Comparison of ENCODE assay signal across 28 mouse cellular contexts in genomic region chr9:44507345-44507744, GRCm38 (mm10). TPM values are rescaled to one million over a fixed set of nuclear protein-coding genes. Genes with fewer than 3 reads are reported as not detected.
A peak's percentile ranks its signal among the peaks of the same experiment; 100 is the strongest.
DNase-seq lines count a peak whose midpoint lies in the region; ATAC-seq and TF ChIP-seq lines count a peak whose summit lies in the region.
"Had no signal": no experiment of that assay in that cellular context is flagged by ENCODE, and none has a peak within 500 bp of the region (broad histone marks: within the 10 kb centered on the region; RNA-seq: fewer than 3 reads in every experiment).

No protein-coding gene starts in this region.

- no peak for TF ChIP-seq EP300 in stomach, postnatal 0 days (optimal IDR thresholded peaks at IDR 0.05)

- 0 out of 2 replicates have a peak, but pooled peaks have one; percentile 4 for TF ChIP-seq CTCF in intestine, postnatal 0 days (IDR thresholded peaks at IDR 0.05; ENCODE audit: low read depth)
- TF ChIP-seq CTCF in stomach, postnatal 0 days (IDR thresholded peaks at IDR 0.05; ENCODE audit: low read depth): no peak

- H3K4me2 ChIP-seq in intestine, postnatal 0 days (replicated peaks; ENCODE audit: low read depth): no peak overlapping the region
- H3K4me2 ChIP-seq in intestine, embryonic 16.5 days (ENCODE audit: low read depth, low read length): no peak overlapping the region
- no peak overlapping the region for H3K4me2 ChIP-seq in stomach, embryonic 16.5 days (ENCODE audit: low read depth, low read length)
- no peak overlapping the region for H3K4me2 ChIP-seq in stomach, postnatal 0 days (replicated peaks; ENCODE audit: low read depth)
- H3K4me2 ChIP-seq in midbrain, embryonic 16.5 days (ENCODE audit: low read length): no peak overlapping the region
- H3K4me2 ChIP-seq: forebrain, embryonic 12.5 days; heart, embryonic 12.5 days; hindbrain, embryonic 14.5 days; liver, embryonic 15.5 days; lung, embryonic 14.5 days; neural tube, embryonic 15.5 days had no signal

- 0 out of 2 replicates have a peak, but pooled peaks cover 10% of the 10 kb centered on the region for H3K4me1 ChIP-seq in intestine, postnatal 0 days (replicated peaks; ENCODE audit: control insufficient read depth, insufficient read depth, low read length)
- peaks cover 36% of the 10 kb centered on the region for H3K4me1 ChIP-seq in intestine, embryonic 16.5 days (ENCODE audit: control insufficient read depth, insufficient read depth, low read length)
- peaks cover 28% of the 10 kb centered on the region for H3K4me1 ChIP-seq in stomach, embryonic 16.5 days (ENCODE audit: control insufficient read depth, insufficient read depth, low read length)
- peaks cover 24% of the 10 kb centered on the region for H3K4me1 ChIP-seq in stomach, postnatal 0 days (replicated peaks; ENCODE audit: control insufficient read depth, insufficient read depth)
- peaks cover 14% of the 10 kb centered on the region for H3K4me1 ChIP-seq in midbrain, embryonic 16.5 days (ENCODE audit: control insufficient read depth, insufficient read depth, low read length)

- H3K9ac ChIP-seq in intestine, postnatal 0 days (ENCODE audit: low read depth, low read length): no peak overlapping the region
- H3K9ac ChIP-seq in intestine, embryonic 16.5 days (ENCODE audit: low read depth, low read length): no peak overlapping the region
- peak overlapping the region; percentile 5; the same call in 1 of the 2 replicates for H3K9ac ChIP-seq in stomach, embryonic 16.5 days (ENCODE audit: low read length)
- H3K9ac ChIP-seq in stomach, postnatal 0 days (ENCODE audit: low read length): no peak overlapping the region
- no peak overlapping the region for H3K9ac ChIP-seq in midbrain, embryonic 16.5 days (ENCODE audit: low read depth, low read length)
- H3K9ac ChIP-seq: forebrain, embryonic 12.5 days; forebrain, postnatal 0 days; heart, embryonic 12.5 days; hindbrain, embryonic 14.5 days; liver, embryonic 15.5 days; lung, embryonic 14.5 days; neural tube, embryonic 15.5 days had no signal

- peaks cover 61% of the 10 kb centered on the region for H3K36me3 ChIP-seq in intestine, postnatal 0 days (ENCODE audit: control insufficient read depth, insufficient read depth)
- H3K36me3 ChIP-seq in intestine, embryonic 16.5 days (ENCODE audit: control insufficient read depth, insufficient read depth, low read length): peaks cover 11% of the 10 kb centered on the region; the same call in 1 of the 2 replicates
- H3K36me3 ChIP-seq in stomach, embryonic 16.5 days (ENCODE audit: control insufficient read depth, insufficient read depth, low read length): peaks cover 22% of the 10 kb centered on the region
- peaks cover 30% of the 10 kb centered on the region for H3K36me3 ChIP-seq in stomach, postnatal 0 days (ENCODE audit: control insufficient read depth, insufficient read depth, low read length)
- H3K36me3 ChIP-seq in midbrain, embryonic 16.5 days (ENCODE audit: control insufficient read depth, insufficient read depth, low read length): peaks cover 20% of the 10 kb centered on the region

- H3K27me3 ChIP-seq in intestine, postnatal 0 days (replicated peaks; ENCODE audit: control insufficient read depth, insufficient read depth, low read length): no peaks in the 10 kb centered on the region
- H3K27me3 ChIP-seq in intestine, embryonic 16.5 days (replicated peaks; ENCODE audit: control insufficient read depth, insufficient read depth, low read length): no peaks in the 10 kb centered on the region
- H3K27me3 ChIP-seq in stomach, embryonic 16.5 days (ENCODE audit: control insufficient read depth, insufficient read depth, low read length): no peaks in the 10 kb centered on the region
- no peaks in the 10 kb centered on the region for H3K27me3 ChIP-seq in stomach, postnatal 0 days (ENCODE audit: control insufficient read depth, insufficient read depth, low read length)
- H3K27me3 ChIP-seq in midbrain, embryonic 16.5 days (ENCODE audit: control insufficient read depth, insufficient read depth, low read depth, low read length): no peaks in the 10 kb centered on the region
- H3K27me3 ChIP-seq: heart, embryonic 12.5 days; liver, embryonic 15.5 days; Patski had no signal

- H3K4me3 ChIP-seq in intestine, postnatal 0 days (ENCODE audit: low read depth, low read length): no peak overlapping the region
- H3K4me3 ChIP-seq in intestine, embryonic 16.5 days (ENCODE audit: low read length): no peak overlapping the region
- no peak overlapping the region for H3K4me3 ChIP-seq in stomach, embryonic 16.5 days (replicated peaks; ENCODE audit: low read length)
- no peak overlapping the region for H3K4me3 ChIP-seq in stomach, postnatal 0 days (ENCODE audit: low read depth, low read length)
- no peak overlapping the region for H3K4me3 ChIP-seq in midbrain, embryonic 16.5 days (ENCODE audit: low read depth, low read length)
- H3K4me3 ChIP-seq: erythroblast, embryonic 14.5 days; forebrain, embryonic 12.5 days; heart, embryonic 12.5 days; liver, embryonic 15.5 days; neural tube, embryonic 15.5 days had no signal

- no peaks in the 10 kb centered on the region for H3K9me3 ChIP-seq in intestine, postnatal 0 days (ENCODE audit: control insufficient read depth)
- no peaks in the 10 kb centered on the region for H3K9me3 ChIP-seq in intestine, embryonic 16.5 days (ENCODE audit: control insufficient read depth, low read length)
- no peaks in the 10 kb centered on the region for H3K9me3 ChIP-seq in stomach, embryonic 16.5 days (replicated peaks; ENCODE audit: control insufficient read depth, low read length)
- H3K9me3 ChIP-seq in stomach, postnatal 0 days (ENCODE audit: control insufficient read depth, low read length): no peaks in the 10 kb centered on the region
- no peaks in the 10 kb centered on the region for H3K9me3 ChIP-seq in midbrain, embryonic 16.5 days (replicated peaks; ENCODE audit: control insufficient read depth, low read length, poor library complexity, severe bottlenecking)
- H3K9me3 ChIP-seq: forebrain, embryonic 12.5 days; heart, embryonic 12.5 days; liver, embryonic 15.5 days; neural tube, embryonic 15.5 days had no signal

- ATAC-seq in intestine, postnatal 0 days: no peak
- ATAC-seq in intestine, embryonic 16.5 days: no peak
- no peak for ATAC-seq in stomach, embryonic 16.5 days (ENCODE audit: insufficient read depth, low FRiP score)
- ATAC-seq in stomach, postnatal 0 days (ENCODE audit: low FRiP score, low TSS enrichment): no peak
- ATAC-seq in midbrain, embryonic 16.5 days: no peak
- ATAC-seq: forebrain, postnatal 0 days; Patski had no signal

- DNase-seq in cerebellum, adult 8-10 months: peak; percentile 23
- no peak for DNase-seq in cerebellum, postnatal 4 days (ENCODE audit: low spot score in 2 of 2)
- DNase-seq in stomach, postnatal 0 days (ENCODE audit: low spot score): no peak
- DNase-seq: adrenal gland, postnatal 14 days; forebrain, postnatal 0 days; gastrocnemius, postnatal 14 days; kidney, adult 18-20 months; layer of hippocampus, postnatal 36 days; lung, embryonic 14.5 days; lung, postnatal 14 days; midbrain, embryonic 14.5 days; retina, postnatal 1 day; right cerebral cortex, postnatal 14 days; thymus, adult 2 months had no signal

- no peak overlapping the region for H3K27ac ChIP-seq in intestine, postnatal 0 days (ENCODE audit: low read depth, low read length)
- no peak overlapping the region for H3K27ac ChIP-seq in intestine, embryonic 16.5 days (ENCODE audit: low read length)
- no peak overlapping the region for H3K27ac ChIP-seq in stomach, embryonic 16.5 days (ENCODE audit: low read length)
- H3K27ac ChIP-seq in stomach, postnatal 0 days (replicated peaks): no peak overlapping the region
- H3K27ac ChIP-seq in midbrain, embryonic 16.5 days (ENCODE audit: low read length): no peak overlapping the region
- H3K27ac ChIP-seq: forebrain, embryonic 12.5 days; hindbrain, embryonic 14.5 days; kidney, postnatal 0 days; liver, embryonic 15.5 days; neural tube, embryonic 15.5 days had no signal

- WGBS in intestine, postnatal 0 days: 95% methylated on average over 6 of the region's 6 CpGs
- WGBS in intestine, embryonic 16.5 days: 92% methylated on average over 6 of the region's 6 CpGs
- WGBS in stomach, embryonic 16.5 days: 88% methylated on average over 6 of the region's 6 CpGs
- 85% methylated on average over 6 of the region's 6 CpGs for WGBS in stomach, postnatal 0 days
- WGBS in midbrain, embryonic 16.5 days: 93% methylated on average over 6 of the region's 6 CpGs

RNA-seq across cellular contexts. Expression of gene Bcl9l, which starts 24.7 kb away (rescaled TPM):
- 4.8 and 4.9 TPM in 2 replicates for polyA plus RNA-seq in intestine, postnatal 0 days (2015; fragmentation: Nextera tagmentation; extraction: Ambion mirVana)
- polyA plus RNA-seq in intestine, embryonic 16.5 days (2015; fragmentation: Nextera tagmentation; extraction: Ambion mirVana): 5.1 and 5.9 TPM in 2 replicates
- 9.0 and 10.6 TPM in 2 replicates for polyA plus RNA-seq in stomach, embryonic 16.5 days (2015; fragmentation: Nextera tagmentation; extraction: Ambion mirVana)
- polyA plus RNA-seq in stomach, postnatal 0 days (2015; fragmentation: Nextera tagmentation; extraction: Ambion mirVana): 5.2 and 6.1 TPM in 2 replicates
- polyA plus RNA-seq in midbrain, embryonic 16.5 days (2015; fragmentation: Nextera tagmentation; extraction: Ambion mirVana): 10.7 and 10.8 TPM in 2 replicates

RNA-seq across cellular contexts. Expression of gene Upk2, which starts 52.6 kb away (rescaled TPM):
- not detected in 2 replicates for polyA plus RNA-seq in intestine, postnatal 0 days (2015; fragmentation: Nextera tagmentation; extraction: Ambion mirVana)
- polyA plus RNA-seq in intestine, embryonic 16.5 days (2015; fragmentation: Nextera tagmentation; extraction: Ambion mirVana): 0.61 and 0.80 TPM in 2 replicates
- 31.1 and 39.0 TPM in 2 replicates for polyA plus RNA-seq in stomach, embryonic 16.5 days (2015; fragmentation: Nextera tagmentation; extraction: Ambion mirVana)
- 5.4 and 7.0 TPM in 2 replicates for polyA plus RNA-seq in stomach, postnatal 0 days (2015; fragmentation: Nextera tagmentation; extraction: Ambion mirVana)
- polyA plus RNA-seq in midbrain, embryonic 16.5 days (2015; fragmentation: Nextera tagmentation; extraction: Ambion mirVana): not detected in 2 replicates
- polyA plus RNA-seq: erythroblast, embryonic 14.5 days; forebrain, postnatal 0 days; heart, postnatal 0 days; hindbrain, embryonic 14.5 days; liver, adult 2 months; liver, embryonic 15.5 days; midbrain, embryonic 14.5 days; neural tube, embryonic 15.5 days; Patski had no signal

RNA-seq across cellular contexts. Expression of gene Cxcr5, which starts 54.3 kb away (rescaled TPM):
- polyA plus RNA-seq in intestine, postnatal 0 days (2015; fragmentation: Nextera tagmentation; extraction: Ambion mirVana): 0.21 and 0.25 TPM in 2 replicates
- polyA plus RNA-seq in intestine, embryonic 16.5 days (2015; fragmentation: Nextera tagmentation; extraction: Ambion mirVana): 1.1 TPM in 2 replicates
- 0.34 and 0.49 TPM in 2 replicates for polyA plus RNA-seq in stomach, embryonic 16.5 days (2015; fragmentation: Nextera tagmentation; extraction: Ambion mirVana)
- polyA plus RNA-seq in stomach, postnatal 0 days (2015; fragmentation: Nextera tagmentation; extraction: Ambion mirVana): 0.13 and 0.21 TPM in 2 replicates
- 0.07 TPM in 1 of 2 replicates, not detected in the other for polyA plus RNA-seq in midbrain, embryonic 16.5 days (2015; fragmentation: Nextera tagmentation; extraction: Ambion mirVana)
- polyA plus RNA-seq: erythroblast, embryonic 14.5 days; forebrain, postnatal 0 days; heart, embryonic 12.5 days; heart, postnatal 0 days; hindbrain, embryonic 14.5 days; kidney, postnatal 0 days; liver, embryonic 15.5 days; lung, embryonic 14.5 days; midbrain, embryonic 14.5 days; neural tube, embryonic 15.5 days; Patski had no signal
